Mouse (Mus musculus): ENCODE data around the gene Il17c.

DNA sequence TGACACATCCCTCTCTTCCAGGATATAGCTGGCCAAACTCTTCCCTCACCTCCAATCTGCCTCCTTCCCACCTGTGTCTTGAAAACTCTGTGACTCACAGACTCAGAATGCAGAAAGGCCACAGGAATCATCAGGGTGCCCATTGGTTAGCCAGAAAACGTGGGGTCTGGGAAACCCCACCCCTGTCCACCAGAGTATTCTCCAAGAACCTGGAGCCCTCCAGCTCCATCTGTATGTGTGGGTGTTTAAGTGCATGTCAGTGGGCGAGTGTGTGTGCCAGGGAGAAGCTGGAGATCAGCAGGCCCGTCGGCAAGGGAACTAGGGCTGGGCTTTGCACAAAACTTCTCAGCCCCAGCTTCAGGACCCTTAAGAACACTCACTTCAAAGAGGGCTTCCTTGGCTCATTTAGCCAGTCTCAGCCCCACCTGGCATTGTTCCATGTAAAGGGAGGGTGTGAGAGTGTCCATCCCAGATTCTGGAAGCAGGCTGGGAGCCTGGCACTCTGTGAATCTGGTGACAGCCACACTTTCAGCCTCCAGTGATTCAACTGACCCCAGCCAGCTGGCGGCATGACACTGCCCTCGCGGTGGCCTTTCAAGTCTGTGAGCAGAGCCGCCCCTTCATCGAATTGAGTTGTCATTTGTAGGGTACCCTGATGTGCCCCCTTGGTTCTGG, 1.8 kb upstream of the Il17c start:
- TF ChIP-seq POLR2A (IDR thresholded peaks at IDR 0.05; ENCODE audit: insufficient read depth, low read depth, low read length) (no peak), CTCF (IDR thresholded peaks at IDR 0.05; ENCODE audit: insufficient read depth, low read depth, low read length) (no peak)
